9 mouse cellular contexts compared by ENCODE assay signal in genomic region chr4:149955631-149956030, GRCm38 (mm10). TPM values are rescaled to one million over a fixed set of nuclear protein-coding genes. Genes with fewer than 3 reads are reported as not detected.
DNase-seq lines count a peak whose midpoint lies in the region; ATAC-seq lines count a peak whose summit lies in the region.
"Had no signal": no experiment of that assay in that cellular context is flagged by ENCODE, and none has a peak within 500 bp of the region (broad histone marks: within the 10 kb centered on the region; RNA-seq: fewer than 3 reads in every experiment).

No protein-coding gene starts in this region.

- no peak for DNase-seq in kidney, postnatal 36 days
- DNase-seq in urinary bladder, postnatal 36 days (ENCODE audit: low spot score in 2 of 2): no peak
- DNase-seq in right cerebral cortex, postnatal 4 days: no peak
- no peak for DNase-seq in gastrocnemius, postnatal 14 days

- H3K27me3 ChIP-seq in kidney, embryonic 16.5 days (ENCODE audit: insufficient read depth, low read length): peaks cover 19% of the 10 kb centered on the region
- peaks cover 18% of the 10 kb centered on the region for H3K27me3 ChIP-seq in embryonic facial prominence, embryonic 13.5 days
- peaks cover 12% of the 10 kb centered on the region for H3K27me3 ChIP-seq in hindbrain, embryonic 16.5 days (replicated peaks; ENCODE audit: control insufficient read depth, insufficient read depth, low read length)
- H3K27me3 ChIP-seq in midbrain, embryonic 15.5 days (replicated peaks): peaks cover 46% of the 10 kb centered on the region
- H3K27me3 ChIP-seq: Patski had no signal

- peaks cover 17% of the 10 kb centered on the region for H3K4me1 ChIP-seq in kidney, embryonic 16.5 days (ENCODE audit: insufficient read depth, low read length)
- H3K4me1 ChIP-seq in embryonic facial prominence, embryonic 13.5 days: peaks cover 32% of the 10 kb centered on the region
- peaks cover 16% of the 10 kb centered on the region for H3K4me1 ChIP-seq in hindbrain, embryonic 16.5 days (ENCODE audit: control insufficient read depth, insufficient read depth, low read depth, low read length)
- H3K4me1 ChIP-seq in midbrain, embryonic 15.5 days: peaks cover 18% of the 10 kb centered on the region

- no peak overlapping the region for H3K27ac ChIP-seq in kidney, embryonic 16.5 days (ENCODE audit: low read length)
- peak overlapping the region; percentile 39 for H3K27ac ChIP-seq in embryonic facial prominence, embryonic 13.5 days
- H3K27ac ChIP-seq in hindbrain, embryonic 16.5 days (ENCODE audit: low read depth, low read length): no peak overlapping the region
- no peak overlapping the region for H3K27ac ChIP-seq in midbrain, embryonic 15.5 days

- intact Hi-C loops in gastrocnemius, postnatal 14 days (cut with DNase I; ENCODE audit: low total_unique reads): loop anchor here (5.0 kb wide), 1 partner anchor 118 kb away; no protein-coding TSS in a partner anchor

- WGBS in kidney, embryonic 16.5 days: 13% methylated on average over 15 of the region's 15 CpGs
- 12% methylated on average over 15 of the region's 15 CpGs for WGBS in embryonic facial prominence, embryonic 13.5 days
- WGBS in hindbrain, embryonic 16.5 days: 16% methylated on average over 15 of the region's 15 CpGs
- WGBS in midbrain, embryonic 15.5 days: 16% methylated on average over 15 of the region's 15 CpGs

- ATAC-seq in kidney, embryonic 16.5 days (ENCODE audit: low FRiP score, low TSS enrichment): no peak
- ATAC-seq in embryonic facial prominence, embryonic 13.5 days (ENCODE audit: insufficient number of reproducible peaks, insufficient read depth, low FRiP score, low TSS enrichment, low read depth): no peak
- ATAC-seq in hindbrain, embryonic 16.5 days: no peak; the same call in 1 of the 2 replicates
- ATAC-seq in midbrain, embryonic 15.5 days (replicated peaks): 0 out of 2 replicates have a peak, but pooled peaks have one; percentile 1

- H3K4me2 ChIP-seq in kidney, embryonic 16.5 days (replicated peaks; ENCODE audit: low read depth, low read length): peak overlapping the region; percentile 98
- H3K4me2 ChIP-seq in embryonic facial prominence, embryonic 13.5 days: peak overlapping the region; percentile 94
- H3K4me2 ChIP-seq in hindbrain, embryonic 16.5 days (ENCODE audit: low read length): peak overlapping the region; percentile 95
- H3K4me2 ChIP-seq in midbrain, embryonic 15.5 days: peak overlapping the region; percentile 96

- H3K4me3 ChIP-seq in kidney, embryonic 16.5 days (ENCODE audit: low read length): peak overlapping the region; percentile 72
- H3K4me3 ChIP-seq in embryonic facial prominence, embryonic 13.5 days: peak overlapping the region; percentile 71
- H3K4me3 ChIP-seq in hindbrain, embryonic 16.5 days (ENCODE audit: low read length): peak overlapping the region; percentile 66
- no peak overlapping the region for H3K4me3 ChIP-seq in midbrain, embryonic 15.5 days

- H3K9me3 ChIP-seq in kidney, embryonic 16.5 days (ENCODE audit: low read length): no peaks in the 10 kb centered on the region
- H3K9me3 ChIP-seq in embryonic facial prominence, embryonic 13.5 days: no peaks in the 10 kb centered on the region
- no peaks in the 10 kb centered on the region for H3K9me3 ChIP-seq in hindbrain, embryonic 16.5 days (ENCODE audit: control insufficient read depth, low read length)
- no peaks in the 10 kb centered on the region for H3K9me3 ChIP-seq in midbrain, embryonic 15.5 days

- H3K36me3 ChIP-seq in kidney, embryonic 16.5 days (ENCODE audit: insufficient read depth, low read length): no peaks in the 10 kb centered on the region
- H3K36me3 ChIP-seq in embryonic facial prominence, embryonic 13.5 days: no peaks in the 10 kb centered on the region
- no peaks in the 10 kb centered on the region for H3K36me3 ChIP-seq in hindbrain, embryonic 16.5 days (ENCODE audit: control insufficient read depth, insufficient read depth, low read length)
- H3K36me3 ChIP-seq in midbrain, embryonic 15.5 days (replicated peaks): no peaks in the 10 kb centered on the region

- H3K9ac ChIP-seq in kidney, embryonic 16.5 days (replicated peaks; ENCODE audit: low read length): no peak overlapping the region
- 0 out of 2 replicates have a peak overlapping the region, but pooled peaks have one; percentile 37 for H3K9ac ChIP-seq in embryonic facial prominence, embryonic 13.5 days
- 0 out of 2 replicates have a peak overlapping the region, but pooled peaks have one; percentile 68 for H3K9ac ChIP-seq in hindbrain, embryonic 16.5 days (ENCODE audit: low read depth, low read length)
- no peak overlapping the region for H3K9ac ChIP-seq in midbrain, embryonic 15.5 days

RNA-seq across cellular contexts. Expression of gene Spsb1, which starts 0.8 kb away (rescaled TPM):
- polyA plus RNA-seq in kidney, embryonic 16.5 days (2015; fragmentation: Nextera tagmentation; extraction: Ambion mirVana): 10.9 and 14.2 TPM in 2 replicates
- polyA plus RNA-seq in embryonic facial prominence, embryonic 13.5 days (2015; fragmentation: Nextera tagmentation; extraction: Ambion mirVana): 12.2 and 13.5 TPM in 2 replicates
- 10.1 TPM in 2 replicates for polyA plus RNA-seq in hindbrain, embryonic 16.5 days (2015; fragmentation: Nextera tagmentation; extraction: Ambion mirVana)
- 4.8 and 5.2 TPM in 2 replicates for polyA plus RNA-seq in midbrain, embryonic 15.5 days (2015; fragmentation: Nextera tagmentation; extraction: Ambion mirVana)
- total RNA-seq in gastrocnemius, postnatal 14 days (2021): 10 to 100 TPM; 12.9 to 20.1 TPM

RNA-seq across cellular contexts. Expression of gene H6pd, which starts 53.2 kb away (rescaled TPM):
- polyA plus RNA-seq in kidney, embryonic 16.5 days (2015; fragmentation: Nextera tagmentation; extraction: Ambion mirVana): 22.8 and 24.7 TPM in 2 replicates
- polyA plus RNA-seq in embryonic facial prominence, embryonic 13.5 days (2015; fragmentation: Nextera tagmentation; extraction: Ambion mirVana): 7.0 and 8.0 TPM in 2 replicates
- 2.9 and 3.5 TPM in 2 replicates for polyA plus RNA-seq in hindbrain, embryonic 16.5 days (2015; fragmentation: Nextera tagmentation; extraction: Ambion mirVana)
- polyA plus RNA-seq in midbrain, embryonic 15.5 days (2015; fragmentation: Nextera tagmentation; extraction: Ambion mirVana): 2.5 and 3.1 TPM in 2 replicates
- 10 to 100 TPM; 48.5 to 62.8 TPM for total RNA-seq in gastrocnemius, postnatal 14 days (2021)

Comparison
In these comparisons a context has a peak if more than half of its experiments do, and no peak if none do; other contexts are left out.
1. H3K9ac ChIP-seq: peak in embryonic facial prominence, embryonic 13.5 days (single experiment) and hindbrain, embryonic 16.5 days (single experiment); none in kidney, embryonic 16.5 days (single experiment) and midbrain, embryonic 15.5 days (single experiment).
2. Peak in every context shown above with its lines, with median percentiles within 50 percentile points of each other: H3K4me2 ChIP-seq.